Mouse (Mus musculus) embryonic fibroblast, embryonic 13.5 days (primary cell): Measurements from ENCODE around the gene Mtm1.

Experiments
- CTCF ChIP-seq: IDR thresholded peaks from 2 replicates; pipeline ENCODE4 v1.5.1; 2011; ENCODE audit warnings: mild to moderate bottlenecking, control low read depth, low read length, moderate library complexity, borderline replicate concordance; ENCODE audit not compliant: insufficient read depth
- POLR2A ChIP-seq: IDR thresholded peaks from 2 replicates; pipeline ENCODE4 v1.6.1; 2011; ENCODE audit warnings: low read depth, mild to moderate bottlenecking, control low read depth, low read length, moderate library complexity

DNA sequence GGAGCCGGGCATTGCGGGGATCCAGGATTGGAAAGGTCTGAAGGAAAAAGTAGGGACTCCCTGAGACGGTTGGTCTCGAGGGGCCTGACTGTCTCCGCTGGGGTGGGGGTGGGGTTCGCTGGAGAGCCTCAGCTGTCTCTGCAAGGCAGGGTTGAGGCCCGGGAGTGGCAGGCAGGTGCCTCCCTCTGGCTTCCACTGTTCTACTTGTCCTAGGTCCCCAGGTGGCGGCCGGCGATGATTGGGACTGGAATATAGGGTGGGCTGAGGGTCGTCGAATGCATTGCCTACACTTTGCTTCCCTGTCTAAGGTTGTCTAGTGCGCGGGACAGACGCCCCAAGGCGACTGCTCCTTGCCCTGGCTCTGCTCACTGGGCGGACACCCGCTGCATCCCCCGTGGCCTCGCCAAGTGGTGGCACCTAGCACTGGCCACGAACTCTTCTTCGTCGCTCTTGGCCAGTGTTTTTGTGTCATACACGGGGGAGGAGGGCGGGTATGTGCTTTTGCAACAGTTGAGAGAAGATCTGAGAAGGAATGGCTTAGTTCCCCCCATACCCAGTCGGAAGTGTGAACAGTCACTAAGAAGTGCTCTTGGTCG, 4.6 kb downstream of the Mtm1 start:
- TF ChIP-seq POLR2A (no peak), CTCF (no peak)
